Mouse (Mus musculus): Measurements from ENCODE around the gene Arhgef28.

Gene Arhgef28

DNA sequence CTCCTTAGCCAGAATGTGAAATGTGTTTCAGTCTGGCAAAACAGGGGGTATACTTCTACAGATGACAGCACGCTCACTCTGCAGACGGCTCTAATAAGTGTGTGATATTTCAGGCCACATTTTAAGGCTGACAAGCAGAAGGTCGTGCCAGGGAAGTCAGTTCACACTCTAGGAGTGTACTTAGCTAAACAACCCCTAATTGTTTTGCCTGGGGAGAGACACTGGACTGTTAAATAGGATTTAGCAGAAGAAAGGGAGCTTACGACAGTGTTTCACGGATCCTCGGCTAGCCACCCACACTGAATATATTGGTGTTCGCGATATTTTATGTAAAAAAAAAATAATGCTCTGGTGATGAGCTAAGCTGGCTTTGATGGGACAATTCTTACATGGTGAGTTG, 286.6 kb downstream of the Arhgef28 start:
- no peak for DNase-seq (ENCODE audit: low read depth, low spot score)

DNA sequence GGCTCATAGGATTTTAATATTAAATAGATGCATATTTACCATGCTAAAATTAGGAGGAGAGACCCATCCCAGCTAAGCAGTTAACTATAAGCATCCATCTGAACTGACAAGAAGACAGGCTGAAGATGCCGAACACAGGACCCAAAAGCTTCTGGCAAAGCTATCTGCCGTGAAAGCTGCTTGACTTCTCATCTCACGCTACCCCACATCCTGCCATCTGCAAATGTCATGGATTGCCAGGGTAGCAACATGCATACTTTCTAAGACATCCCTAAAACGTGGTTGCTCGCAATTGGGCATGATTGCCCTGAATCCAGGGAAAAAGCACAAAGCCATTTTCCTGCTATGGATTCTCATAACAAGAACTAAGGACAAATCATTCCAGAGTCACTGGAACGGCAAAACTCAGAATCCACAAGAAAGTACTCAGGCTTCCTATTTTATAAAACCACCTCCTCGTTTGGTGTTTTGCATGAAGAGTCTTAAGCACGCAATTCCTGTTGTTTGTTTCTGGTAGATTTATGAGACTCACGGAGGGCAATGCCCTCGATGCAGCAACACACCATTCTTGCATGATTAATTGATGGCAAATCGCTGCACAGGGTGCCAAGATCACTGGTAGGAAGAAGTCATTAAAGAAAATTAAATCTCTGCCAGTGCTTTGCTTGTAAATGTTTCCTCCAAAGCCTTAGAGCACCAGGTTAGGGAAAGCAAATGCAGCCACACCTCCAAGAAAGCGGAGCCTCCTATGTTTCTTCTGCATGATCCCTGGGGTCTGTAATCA, 287.9 kb downstream of the Arhgef28 start:
- DNase-seq (ENCODE audit: low read depth, low spot score): no peak

- DNase-seq (ENCODE audit: low read depth, low spot score): no peak
These were observed 295.2 kb downstream of the Arhgef28 start for GRCm38 (mm10) chr13:97911013-97911412.

GRCm38 (mm10) chr13:97902821-97903220, 303.4 kb downstream of the Arhgef28 start:
- DNase-seq (ENCODE audit: low read depth, low spot score): peak; percentile 9

DNA sequence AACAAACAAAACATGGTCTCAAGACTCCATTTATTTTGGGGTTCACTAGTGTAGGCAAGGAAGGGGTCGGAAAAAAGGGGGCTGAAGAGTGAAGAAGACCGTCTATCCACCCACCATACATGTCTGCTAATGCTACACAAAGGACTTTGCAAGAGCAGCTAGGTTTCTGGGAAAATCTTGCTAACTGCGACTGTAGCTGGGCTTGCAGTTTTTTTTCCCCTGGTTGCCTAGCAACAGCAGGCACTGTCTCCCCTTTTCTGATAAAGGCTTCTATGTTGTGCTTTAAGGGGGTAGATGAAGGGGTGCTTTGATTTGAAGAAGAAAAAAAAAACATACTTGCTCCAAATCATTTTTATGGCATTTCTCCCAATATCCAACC, 305.9 kb downstream of the Arhgef28 start:
- no peak for DNase-seq (ENCODE audit: low read depth, low spot score)

DNA sequence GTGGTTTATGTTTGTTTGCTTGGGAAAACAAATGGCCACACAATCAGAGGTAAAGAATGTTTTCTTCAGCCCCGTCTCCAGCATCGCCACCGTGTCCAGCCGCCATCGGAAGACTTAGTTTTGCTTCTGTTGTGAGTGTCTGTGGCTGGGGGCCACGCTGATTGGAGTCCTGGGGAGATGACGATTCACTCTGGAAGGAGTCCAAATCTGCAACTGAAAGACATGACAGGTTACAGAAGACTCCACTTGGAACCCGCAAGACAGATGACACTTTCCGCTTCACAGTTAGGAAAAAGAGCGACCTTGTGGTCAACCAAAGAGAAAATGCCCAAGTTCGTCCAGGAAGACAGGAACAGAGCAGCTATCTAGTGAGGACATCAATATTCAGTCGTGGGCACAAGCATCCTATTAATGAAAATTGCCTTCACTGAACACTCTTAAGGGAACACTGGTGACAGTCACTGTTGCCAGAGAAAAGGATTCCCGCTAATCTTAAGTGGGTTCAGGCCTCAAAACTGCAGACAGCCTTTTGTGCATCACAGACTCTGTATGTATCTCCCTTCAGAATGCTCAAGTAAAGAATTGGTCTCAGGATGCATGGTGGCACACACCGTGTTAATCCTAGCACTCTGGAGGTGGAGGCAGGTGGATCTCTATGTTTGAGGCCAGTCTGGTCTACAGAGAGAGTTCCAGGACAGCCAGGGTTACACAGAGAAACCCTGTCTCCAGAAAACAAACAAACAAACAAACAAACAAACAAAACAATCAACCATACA, 306.4 kb downstream of the Arhgef28 start:
- no peak for DNase-seq (ENCODE audit: low read depth, low spot score)

GRCm38 (mm10) chr13:97898590-97898989, 307.6 kb downstream of the Arhgef28 start:
- no peak for DNase-seq (ENCODE audit: low read depth, low spot score)

DNA sequence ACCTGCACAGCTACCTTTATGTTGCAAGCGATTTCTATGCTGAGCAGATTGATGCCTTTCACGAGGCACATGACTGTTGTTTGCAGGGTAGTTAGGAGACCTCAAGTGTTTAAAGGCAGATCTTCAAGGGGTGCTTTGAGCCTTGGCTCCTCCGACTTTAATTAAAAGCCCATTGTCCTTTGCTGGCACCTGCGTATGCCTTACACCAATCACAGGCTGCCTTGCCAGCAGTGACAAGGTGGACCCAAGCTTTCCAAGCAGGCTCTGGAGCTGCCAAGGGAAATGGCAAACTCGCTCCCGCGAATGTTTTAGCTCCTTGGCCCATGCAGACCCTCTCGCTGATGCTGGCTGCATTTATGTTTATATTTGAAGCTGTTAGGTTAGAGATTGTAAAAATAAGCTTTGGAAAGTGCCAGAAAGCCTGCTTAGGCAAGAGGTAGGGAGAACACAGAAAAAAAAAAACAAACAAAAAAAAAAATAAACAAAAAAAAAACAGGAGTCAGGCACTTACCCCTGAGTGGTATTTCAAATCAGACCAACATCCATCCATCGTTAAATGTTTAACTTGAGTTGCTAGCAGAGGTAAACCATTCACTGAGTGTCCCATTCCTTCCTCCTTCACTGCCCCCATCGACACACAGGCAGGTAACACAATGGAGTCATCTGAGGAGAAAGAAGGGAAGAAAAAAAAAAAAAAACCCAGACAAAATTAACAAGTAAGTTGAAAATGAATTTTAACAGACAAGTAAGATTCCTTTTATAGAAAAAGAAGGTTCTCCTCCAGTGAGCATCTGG, 313.0 kb downstream of the Arhgef28 start:
- DNase-seq (ENCODE audit: low read depth, low spot score): no peak

- no peak for DNase-seq (ENCODE audit: low read depth, low spot score)
These were observed 314.0 kb downstream of the Arhgef28 start for GRCm38 (mm10) chr13:97892089-97892884.

DNA sequence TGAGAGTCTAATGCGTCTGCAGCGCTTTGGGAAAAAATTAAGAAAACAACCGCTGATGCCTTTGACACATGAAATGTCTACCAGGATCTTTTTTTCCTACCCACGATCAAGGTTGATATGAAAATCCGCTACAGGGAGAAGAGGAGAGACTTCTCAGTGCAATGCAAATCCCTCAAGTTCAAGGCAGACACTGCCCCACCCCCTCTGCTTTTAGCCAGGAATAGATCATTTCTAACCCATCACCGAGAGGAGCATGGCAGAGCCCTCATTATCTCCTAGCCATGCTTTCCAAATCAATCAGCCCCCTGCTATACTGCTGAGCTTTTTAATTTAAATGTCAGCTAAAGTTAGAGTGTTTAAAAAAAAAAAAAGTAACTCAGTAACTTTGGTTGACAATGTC, 318.2 kb downstream of the Arhgef28 start:
- no peak for DNase-seq (ENCODE audit: low read depth, low spot score)

GRCm38 (mm10) chr13:97887558-97887957, 318.7 kb downstream of the Arhgef28 start:
- no peak for DNase-seq (ENCODE audit: low read depth, low spot score)

DNA sequence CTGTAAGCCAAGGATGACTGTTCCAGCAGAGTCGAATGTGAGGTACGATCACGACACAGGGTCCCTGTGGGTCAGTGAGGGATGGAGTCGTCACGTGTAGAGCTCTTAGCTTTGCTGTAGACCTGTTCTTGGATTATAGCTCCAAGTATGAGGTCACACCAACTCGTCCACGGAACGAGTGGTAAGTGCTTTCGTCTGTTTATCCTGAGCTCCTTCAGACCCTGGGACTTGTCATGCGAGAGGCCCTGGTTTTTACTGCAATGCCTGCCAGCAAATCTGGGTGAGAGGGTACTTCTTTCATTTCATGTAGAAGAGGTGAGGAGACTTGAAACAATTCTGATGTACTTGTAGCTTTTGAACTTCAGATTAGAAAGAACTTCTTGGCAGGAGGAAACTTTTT, 322.6 kb downstream of the Arhgef28 start:
- DNase-seq (ENCODE audit: low read depth, low spot score): no peak

DNA sequence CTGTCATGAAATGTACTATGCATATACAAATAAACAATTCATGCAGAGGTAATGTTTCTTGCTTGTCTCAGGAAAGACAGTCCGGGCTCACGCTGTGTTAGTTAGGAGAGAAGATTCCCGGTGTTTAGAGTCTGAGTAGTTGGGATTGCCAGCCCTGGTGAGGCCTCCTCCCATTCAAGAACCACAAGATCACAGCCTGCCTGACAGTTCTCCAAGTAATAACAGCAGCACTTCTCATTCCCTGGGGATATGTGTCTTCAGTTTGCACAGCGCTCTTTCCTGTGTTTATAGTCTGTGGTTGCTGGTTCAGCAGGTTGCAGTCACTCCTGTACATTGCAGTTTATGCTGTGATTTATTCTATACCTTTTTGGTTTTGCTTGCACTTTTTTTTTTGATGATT, 329.8 kb downstream of the Arhgef28 start:
- no peak for DNase-seq (ENCODE audit: low read depth, low spot score)

GRCm38 (mm10) chr13:97876031-97876430, 330.2 kb downstream of the Arhgef28 start:
- DNase-seq (ENCODE audit: low read depth, low spot score): no peak

DNA sequence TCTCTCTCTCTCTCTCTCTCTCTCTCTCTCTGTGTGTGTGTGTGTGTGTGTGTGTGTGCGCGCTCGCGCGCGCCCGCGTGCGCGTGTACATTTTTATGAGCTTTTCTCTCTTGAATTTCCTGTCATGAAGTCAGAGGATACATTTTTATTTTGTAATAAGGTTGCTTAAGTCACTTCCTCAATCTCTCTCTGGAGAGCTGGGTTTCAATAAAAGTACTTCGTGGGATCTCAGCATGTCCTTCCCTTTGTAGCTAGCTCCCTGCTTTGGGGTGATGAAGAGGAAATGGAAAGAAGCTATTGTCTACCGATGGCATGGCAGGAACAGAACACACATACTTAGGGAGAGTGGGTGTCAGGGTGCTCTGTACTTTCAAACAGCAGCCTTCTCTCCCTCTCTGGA, 336.8 kb downstream of the Arhgef28 start:
- DNase-seq (ENCODE audit: low read depth, low spot score): no peak

DNA sequence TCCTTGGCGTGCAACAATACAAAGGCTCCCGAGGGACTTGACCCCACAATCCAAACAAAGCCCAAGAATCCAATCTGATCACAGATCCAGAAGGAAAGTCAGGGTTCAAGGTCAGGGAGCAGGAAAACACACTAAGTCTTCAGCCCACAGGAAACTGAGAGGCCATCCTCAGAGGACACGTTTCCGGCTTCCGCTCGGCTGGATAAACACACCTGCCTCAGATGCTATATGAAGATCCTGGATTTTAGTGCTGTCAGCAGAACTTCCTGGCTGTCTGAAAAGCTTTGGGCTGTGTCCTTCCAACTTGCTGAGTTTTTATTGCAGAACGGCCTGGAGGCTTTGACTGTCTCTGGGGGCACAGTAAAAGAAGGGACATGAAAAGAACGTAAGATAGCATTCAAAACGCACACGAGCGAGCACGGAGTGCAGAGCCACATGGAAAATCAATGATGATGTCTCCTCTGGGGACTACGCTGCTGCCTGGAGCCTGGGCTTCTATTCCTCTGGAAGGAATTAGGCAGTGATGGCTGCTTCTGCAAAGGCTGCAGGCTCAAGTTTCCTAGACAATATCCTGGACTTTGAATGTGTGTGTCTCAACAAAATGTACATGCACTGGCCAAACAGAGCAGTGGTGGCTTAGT, 338.8 kb downstream of the Arhgef28 start:
- no peak for DNase-seq (ENCODE audit: low read depth, low spot score)

GRCm38 (mm10) chr13:97859071-97859470, 347.2 kb downstream of the Arhgef28 start:
- no peak for DNase-seq (ENCODE audit: low read depth, low spot score)

DNA sequence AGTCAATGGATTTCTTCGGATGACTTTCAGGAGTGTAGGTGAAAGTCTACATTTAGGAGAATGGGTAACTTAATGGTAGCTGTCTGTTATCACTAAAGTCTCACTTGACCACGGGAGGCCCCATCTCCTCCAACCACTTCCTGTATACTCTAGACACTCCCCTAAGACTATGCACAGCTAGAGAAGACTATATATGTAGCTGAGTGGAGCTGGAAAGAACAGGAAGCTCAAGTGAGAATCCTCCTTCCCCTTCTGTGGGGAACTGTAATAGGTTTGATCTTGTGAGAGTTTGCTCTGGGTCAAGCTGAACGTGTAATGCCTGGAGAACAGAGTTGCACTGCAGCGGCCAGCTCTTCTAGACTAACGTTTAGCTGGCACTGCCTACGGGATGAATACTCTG, 348.4 kb downstream of the Arhgef28 start:
- peak; percentile 42 for DNase-seq (ENCODE audit: low read depth, low spot score)

DNA sequence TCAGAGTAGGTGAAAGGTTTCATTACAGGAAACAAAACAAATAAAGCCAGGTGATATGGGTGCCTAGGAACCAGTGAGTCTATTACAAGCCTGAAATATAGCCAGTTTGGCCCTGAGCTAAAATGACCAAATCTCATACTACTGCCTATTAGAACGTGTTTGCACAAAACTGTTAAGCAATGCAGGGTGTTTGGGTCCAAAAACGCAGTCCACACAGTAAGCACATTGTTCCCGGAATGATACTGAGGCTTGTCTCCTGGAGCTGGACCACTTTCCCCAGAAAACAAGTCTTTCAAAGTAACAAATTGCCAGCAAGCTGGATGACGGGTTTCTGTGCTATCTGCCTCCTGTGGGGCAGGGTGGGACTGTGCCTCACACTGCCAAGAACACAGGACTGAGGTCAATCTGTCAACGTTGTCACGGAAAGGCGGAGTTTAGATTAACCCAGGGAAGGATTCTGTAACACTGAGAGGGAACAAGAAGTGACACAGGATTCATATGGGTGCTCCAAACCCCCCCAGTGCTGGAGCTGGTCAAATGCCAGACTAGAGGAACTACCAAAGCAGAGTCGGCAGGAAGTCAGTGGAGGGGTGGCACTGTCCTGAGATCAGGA, 352.8 kb downstream of the Arhgef28 start:
- no peak for DNase-seq (ENCODE audit: low read depth, low spot score)

Measured in CD4-positive, CD25-positive, alpha-beta regulatory T cell, adult 2 months (primary cell).